Mouse (Mus musculus) neural tube, postnatal 0 days (tissue): ENCODE results near the gene Gm49601. TPM values are rescaled to one million over a fixed set of nuclear protein-coding genes. Genes with fewer than 3 reads are reported as not detected.

Experiments used
- polyA plus RNA-seq: library from polyadenylated mRNA; unstranded; fragments of >200 nt; fragmentation: Nextera tagmentation; extraction: Ambion mirVana; gene quantifications from 2 replicates; pipeline ENCODE4 v1.2.1, GENCODE M21; 2015

Gene Gm49601
- polyA plus RNA-seq, result 9.6 and 12.3 TPM in 2 replicates

GRCm38 (mm10) chr16:18626376-18626878 is at the start of gene Gm49601:
Gm49601 (minus strand) TSS chr16:18626427.

GRCm38 (mm10) chr16:18629390-18630231 is 3.4 kb upstream of the Gm49601 start, which contains the start of gene Sept5:
Sept5 (minus strand) TSS chr16:18629954.

GRCm38 (mm10) chr16:18622019-18622418 is 4.2 kb downstream of the Gm49601 start, which contains the start of gene Gp1bb:
Gp1bb (minus strand) TSS chr16:18622403.

GRCm38 (mm10) chr16:18589804-18590790 is 36.1 kb downstream of the Gm49601 start, which contains the start of gene Tbx1:
Tbx1 (minus strand) TSS chr16:18590671.

Other genes with a start within 250 kb of the Gm49601 start
- gene Txnrd2, start 200.0 kb downstream of the Gm49601 start, polyA plus RNA-seq, result 36.3 and 36.8 TPM in 2 replicates
- 116 and 122 TPM in 2 replicates for gene Comt, start 199.6 kb downstream of the Gm49601 start, polyA plus RNA-seq
- 14.0 and 17.3 TPM in 2 replicates for gene Gnb1l, start 127.7 kb downstream of the Gm49601 start, polyA plus RNA-seq
- 2.0 and 2.7 TPM in 2 replicates for gene Rtl10, start 127.5 kb downstream of the Gm49601 start, polyA plus RNA-seq
- 2.9 and 3.3 TPM in 2 replicates for gene Tbx1, start 35.8 kb downstream of the Gm49601 start, polyA plus RNA-seq
- gene Gp1bb, start 4.0 kb downstream of the Gm49601 start, polyA plus RNA-seq, result 10.0 and 11.1 TPM in 2 replicates
- 172 and 207 TPM in 2 replicates for gene Sept5, start 3.5 kb upstream of the Gm49601 start, polyA plus RNA-seq
- gene Cldn5, start 150.4 kb upstream of the Gm49601 start, polyA plus RNA-seq, result 126 and 157 TPM in 2 replicates
- gene Ufd1, start 185.4 kb upstream of the Gm49601 start, polyA plus RNA-seq, result 101 and 103 TPM in 2 replicates
- gene Cdc45, start 185.6 kb upstream of the Gm49601 start, polyA plus RNA-seq, result 4.0 and 4.2 TPM in 2 replicates
- gene 2510002D24Rik, start 210.2 kb upstream of the Gm49601 start, polyA plus RNA-seq, result 47.7 and 57.4 TPM in 2 replicates
- not detected in 2 replicates for gene Gm28539, start 210.2 kb upstream of the Gm49601 start, polyA plus RNA-seq